Comparison of ENCODE assay signal across 8 mouse cellular contexts in the genomic region with DNA sequence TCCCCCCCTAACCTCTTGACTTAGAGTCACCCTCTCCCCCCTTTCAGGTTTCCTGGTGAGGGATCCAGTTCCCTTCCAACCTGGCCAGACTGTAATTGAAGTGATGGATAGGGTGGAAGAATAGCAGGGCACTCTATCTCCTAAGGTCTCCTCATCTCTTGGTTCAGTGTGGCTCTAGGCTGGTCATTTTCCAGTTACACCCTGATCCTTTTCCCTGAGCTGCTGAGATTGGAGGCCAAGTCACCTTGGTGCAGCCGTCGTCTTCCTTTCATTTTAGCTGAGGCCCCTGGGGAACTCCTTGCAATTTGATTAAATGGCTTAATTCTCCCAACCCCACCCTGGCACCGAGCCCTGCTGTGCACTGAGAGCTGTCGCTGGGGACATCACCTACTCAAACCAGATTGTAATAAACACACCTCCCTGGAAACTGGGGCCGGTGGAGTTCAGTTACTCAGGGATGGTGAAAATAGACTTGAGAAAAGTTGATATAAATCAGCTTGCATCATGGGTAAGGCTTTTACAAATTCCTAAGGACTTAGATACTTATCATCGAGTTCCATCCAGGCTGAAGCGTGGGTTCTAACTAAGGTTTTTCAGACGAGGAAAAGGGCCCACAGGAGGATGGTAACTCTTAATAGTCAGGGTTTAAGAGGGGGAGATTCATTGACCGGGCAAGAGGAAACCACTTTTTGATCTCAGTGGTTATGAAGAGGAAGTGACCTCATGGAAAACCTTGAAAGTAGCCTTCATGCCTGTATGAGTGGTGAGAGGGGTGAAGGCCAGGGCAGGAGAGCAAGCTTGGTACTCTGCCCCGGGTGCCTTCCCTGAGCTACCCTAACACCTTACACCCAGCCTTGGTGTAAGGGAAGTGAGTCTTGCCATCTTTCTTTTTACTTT. TPM values are rescaled to one million over a fixed set of nuclear protein-coding genes. Genes with fewer than 3 reads are reported as not detected.
DNase-seq lines count a peak whose midpoint lies in the region; ATAC-seq and TF ChIP-seq lines count a peak whose summit lies in the region.

No protein-coding gene starts in this region.

- WGBS in kidney, embryonic 16.5 days = 38% methylated on average over 10 of the region's 10 CpGs
- WGBS in small intestine, adult 2 months = 10% methylated on average over 10 of the region's 10 CpGs

- H3K4me3 ChIP-seq in kidney, embryonic 16.5 days (ENCODE audit: low read length) = peak overlapping the region; percentile 58
- H3K4me3 ChIP-seq in small intestine, adult 2 months (ENCODE audit: low read depth, low read length) = peak overlapping the region; percentile 52

- peak overlapping the region; percentile 45; the same call in 1 of the 2 replicates for H3K9ac ChIP-seq in kidney, embryonic 16.5 days (replicated peaks; ENCODE audit: low read length)

- no peak for TF ChIP-seq POLR2A in small intestine, adult 2 months (IDR thresholded peaks at IDR 0.05; ENCODE audit: low read depth, low read length)

- H3K9me3 ChIP-seq in kidney, embryonic 16.5 days (ENCODE audit: low read length) = no peaks in the 10 kb centered on the region

- TF ChIP-seq CTCF in small intestine, adult 2 months (IDR thresholded peaks at IDR 0.05; ENCODE audit: extremely low read depth, insufficient read length, insufficient replicate concordance, low read depth, low read length) = no peak

- peak overlapping the region; percentile 60; the same call in 1 of the 2 replicates for H3K27ac ChIP-seq in kidney, embryonic 16.5 days (ENCODE audit: low read length)
- H3K27ac ChIP-seq in small intestine, adult 2 months (ENCODE audit: insufficient read depth, low read depth, low read length) = peak overlapping the region; percentile 28

- peak; percentile 51 for DNase-seq in adrenal gland, adult 2 months
- DNase-seq in adrenal gland, adult 8-10 months = no peak
- peak; percentile 18 for DNase-seq in lung, postnatal 14 days
- DNase-seq in lung, postnatal 25 days (ENCODE audit: low spot score) = no peak
- DNase-seq in layer of hippocampus, adult 9-10 months (ENCODE audit: low spot score) = no peak
- DNase-seq in ovary, postnatal 36 days (ENCODE audit: low spot score) = no peak

- no peaks in the 10 kb centered on the region for H3K27me3 ChIP-seq in kidney, embryonic 16.5 days (ENCODE audit: insufficient read depth, low read length)
- no peaks in the 10 kb centered on the region for H3K27me3 ChIP-seq in small intestine, adult 2 months (ENCODE audit: control insufficient read depth, insufficient read depth, low read length)

- ATAC-seq in kidney, embryonic 16.5 days (ENCODE audit: low FRiP score, low TSS enrichment) = peak; percentile 32; the same call in 1 of the 2 replicates

- no peaks in the 10 kb centered on the region for H3K36me3 ChIP-seq in kidney, embryonic 16.5 days (ENCODE audit: insufficient read depth, low read length)
- peaks cover 6% of the 10 kb centered on the region; the same call in 1 of the 2 replicates for H3K36me3 ChIP-seq in small intestine, adult 2 months (ENCODE audit: control insufficient read depth, insufficient read depth, low read length)

- peaks cover 12% of the 10 kb centered on the region for H3K4me1 ChIP-seq in kidney, embryonic 16.5 days (ENCODE audit: insufficient read depth, low read length)
- H3K4me1 ChIP-seq in small intestine, adult 2 months (ENCODE audit: control insufficient read depth, insufficient read depth, insufficient read length, low read length) = peaks cover 14% of the 10 kb centered on the region; the same call in 1 of the 2 replicates

- peak overlapping the region; percentile 86 for H3K4me2 ChIP-seq in kidney, embryonic 16.5 days (replicated peaks; ENCODE audit: low read depth, low read length)

RNA-seq across cellular contexts. Expression of a gene that starts 1.1 kb away (rescaled TPM):
- 10 to 100 TPM in 1 of 2 experiments, 1 to 10 TPM in 1; 3.0 to 13.9 TPM for total RNA-seq in adrenal gland, adult 2 months (2021)
- 10.9 and 15.3 TPM in 2 replicates for polyA plus RNA-seq in adrenal gland, adult 2 months (2012; rRNA removed)
- 10 to 100 TPM in 2 of 4 experiments, 1 to 10 TPM in 2; 5.5 to 32.9 (median 15.0) TPM for total RNA-seq in adrenal gland, adult 8-10 months (2022)
- polyA plus RNA-seq in kidney, embryonic 16.5 days (2015; fragmentation: Nextera tagmentation; extraction: Ambion mirVana) = 25.9 and 28.3 TPM in 2 replicates
- 38.3 and 104 TPM in 2 replicates for polyA plus RNA-seq in small intestine, adult 2 months (2012; rRNA removed)

RNA-seq across cellular contexts. Expression of a gene that starts 10.3 kb away (rescaled TPM):
- 1 to 10 TPM in 1 of 2 experiments, under 1 TPM in 1; 0.78 to 2.0 TPM for total RNA-seq in adrenal gland, adult 2 months (2021)
- 1.3 and 2.6 TPM in 2 replicates for polyA plus RNA-seq in adrenal gland, adult 2 months (2012; rRNA removed)
- 1 to 10 TPM; 1.8 to 7.0 (median 4.8) TPM for total RNA-seq in adrenal gland, adult 8-10 months (2022)
- polyA plus RNA-seq in kidney, embryonic 16.5 days (2015; fragmentation: Nextera tagmentation; extraction: Ambion mirVana) = 13.2 and 14.3 TPM in 2 replicates
- 0.43 and 0.62 TPM in 2 replicates for polyA plus RNA-seq in small intestine, adult 2 months (2012; rRNA removed)

RNA-seq across cellular contexts. Expression of a gene that starts 22.3 kb away (rescaled TPM):
- total RNA-seq in adrenal gland, adult 2 months (2021) = 10 to 100 TPM in 1 of 2 experiments, 1 to 10 TPM in 1; 9.2 to 26.1 TPM
- 16.8 and 20.1 TPM in 2 replicates for polyA plus RNA-seq in adrenal gland, adult 2 months (2012; rRNA removed)
- 10 to 100 TPM; 13.7 to 35.8 (median 23.6) TPM for total RNA-seq in adrenal gland, adult 8-10 months (2022)
- polyA plus RNA-seq in kidney, embryonic 16.5 days (2015; fragmentation: Nextera tagmentation; extraction: Ambion mirVana) = 17.3 and 20.6 TPM in 2 replicates
- 63.6 and 68.4 TPM in 2 replicates for polyA plus RNA-seq in small intestine, adult 2 months (2012; rRNA removed)

RNA-seq across cellular contexts. Expression of a gene that starts 38.8 kb away (rescaled TPM):
- total RNA-seq in adrenal gland, adult 2 months (2021) = 100 to 1,000 TPM; 102 to 118 TPM
- polyA plus RNA-seq in adrenal gland, adult 2 months (2012; rRNA removed) = 313 and 413 TPM in 2 replicates
- total RNA-seq in adrenal gland, adult 8-10 months (2022) = 100 to 1,000 TPM; 135 to 180 (median 162) TPM
- polyA plus RNA-seq in kidney, embryonic 16.5 days (2015; fragmentation: Nextera tagmentation; extraction: Ambion mirVana) = 108 and 113 TPM in 2 replicates
- polyA plus RNA-seq in small intestine, adult 2 months (2012; rRNA removed) = 110 and 142 TPM in 2 replicates

RNA-seq across cellular contexts. Expression of a gene that starts 43.9 kb away (rescaled TPM):
- 10 to 100 TPM; 48.4 to 50.5 TPM for total RNA-seq in adrenal gland, adult 2 months (2021)
- polyA plus RNA-seq in adrenal gland, adult 2 months (2012; rRNA removed) = 11.7 and 13.8 TPM in 2 replicates
- total RNA-seq in adrenal gland, adult 8-10 months (2022) = 10 to 100 TPM; 55.6 to 59.0 (median 58.2) TPM
- polyA plus RNA-seq in kidney, embryonic 16.5 days (2015; fragmentation: Nextera tagmentation; extraction: Ambion mirVana) = 97.0 and 102 TPM in 2 replicates
- 5.6 and 8.9 TPM in 2 replicates for polyA plus RNA-seq in small intestine, adult 2 months (2012; rRNA removed)

Comparison
In these comparisons a context has a peak if more than half of its experiments do, and no peak if none do; other contexts are left out.
1. DNase-seq: peak in adrenal gland, adult 2 months (single experiment) and lung, postnatal 14 days (single experiment); none in adrenal gland, adult 8-10 months (single experiment), lung, postnatal 25 days (single experiment), layer of hippocampus, adult 9-10 months (single experiment) and ovary, postnatal 36 days (single experiment).